Mouse (Mus musculus): ENCODE measurements around the gene Ppp1r21. TPM values are rescaled to one million over a fixed set of nuclear protein-coding genes. Genes with fewer than 3 reads are reported as not detected.

Ppp1r21 gene
- polyA plus RNA-seq, 1 experiment from 2014 or later, result 47.8 TPM

- no peak overlapping the region for H3K27ac ChIP-seq
These were observed 50.6 kb downstream of the Ppp1r21 start for GRCm38 (mm10) chr17:88580556-88580955.

DNA sequence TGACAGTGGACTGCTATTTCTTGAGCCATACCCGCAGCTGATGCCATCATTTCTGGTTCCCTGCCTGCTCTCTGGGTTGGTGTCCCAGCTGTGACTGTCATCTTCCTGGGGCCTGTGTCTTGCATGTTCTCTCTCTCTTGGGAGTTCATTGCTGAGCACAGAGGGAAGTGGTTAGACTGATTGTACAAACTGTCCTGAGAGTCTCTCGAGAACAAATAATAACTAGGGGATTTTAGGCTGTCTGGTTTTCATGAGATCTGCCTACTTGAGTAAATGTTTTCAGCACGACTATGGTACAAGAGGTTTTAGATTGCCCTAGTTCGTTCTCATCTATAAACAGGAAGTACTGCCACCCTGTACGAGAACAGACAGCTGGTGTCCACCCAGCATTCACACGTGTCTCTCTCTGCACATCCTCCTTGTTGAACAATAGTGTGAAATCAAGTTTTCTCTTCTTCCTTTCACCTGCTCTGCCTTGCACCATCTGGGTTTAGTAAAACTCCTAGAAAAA lies 51.6 kb downstream of the Ppp1r21 start:
- Histone ChIP-seq H3K9me3 (ENCODE audit: control insufficient read depth, low read length) (no peaks in the 10 kb centered on the region), H3K4me2 (replicated peaks) (no peak overlapping the region), H3K27me3 (ENCODE audit: control insufficient read depth, insufficient read depth, low read length) (no peaks in the 10 kb centered on the region), H3K4me3 (replicated peaks; ENCODE audit: low read length) (no peak overlapping the region), H3K9ac (no peak overlapping the region), H3K36me3 (replicated peaks; ENCODE audit: control insufficient read depth, insufficient read depth) (peaks cover 91% of the 10 kb centered on the region), H3K4me1 (replicated peaks; ENCODE audit: control insufficient read depth, insufficient read depth, low read length) (no peaks in the 10 kb centered on the region), H3K27ac (no peak overlapping the region)
- WGBS, result 79% methylated on average over 6 of the region's 6 CpGs
- no peak for DNase-seq (ENCODE audit: low spot score)
- ATAC-seq (ENCODE audit: low FRiP score), result no peak

More at GRCm38 (mm10) chr17:88580556-88580955, 50.6 kb downstream of the Ppp1r21 start:
- DNase-seq (ENCODE audit: low spot score), result no peak
- Histone ChIP-seq H3K9me3 (ENCODE audit: control insufficient read depth, low read length) (no peaks in the 10 kb centered on the region), H3K4me2 (replicated peaks) (no peak overlapping the region), H3K4me3 (replicated peaks; ENCODE audit: low read length) (no peak overlapping the region), H3K36me3 (replicated peaks; ENCODE audit: control insufficient read depth, insufficient read depth) (peaks cover 91% of the 10 kb centered on the region), H3K9ac (no peak overlapping the region), H3K4me1 (replicated peaks; ENCODE audit: control insufficient read depth, insufficient read depth, low read length) (no peaks in the 10 kb centered on the region), H3K27me3 (ENCODE audit: control insufficient read depth, insufficient read depth, low read length) (no peaks in the 10 kb centered on the region)
- ATAC-seq (ENCODE audit: low FRiP score), result no peak
- WGBS, result 90% methylated on average over 6 of the region's 6 CpGs

- DNase-seq (ENCODE audit: low spot score) (no peak), ATAC-seq (ENCODE audit: low FRiP score) (no peak)
- 90% methylated on average over 11 of the region's 11 CpGs for WGBS
- Histone ChIP-seq H3K9me3 (ENCODE audit: control insufficient read depth, low read length) (no peaks in the 10 kb centered on the region), H3K27ac (no peak overlapping the region), H3K27me3 (ENCODE audit: control insufficient read depth, insufficient read depth, low read length) (no peaks in the 10 kb centered on the region), H3K4me2 (replicated peaks) (no peak overlapping the region), H3K36me3 (replicated peaks; ENCODE audit: control insufficient read depth, insufficient read depth) (peaks cover 89% of the 10 kb centered on the region), H3K9ac (no peak overlapping the region), H3K4me3 (replicated peaks; ENCODE audit: low read length) (no peak overlapping the region), H3K4me1 (replicated peaks; ENCODE audit: control insufficient read depth, insufficient read depth, low read length) (no peaks in the 10 kb centered on the region)
These were observed 53.1 kb downstream of the Ppp1r21 start for GRCm38 (mm10) chr17:88582999-88583398.

GRCm38 (mm10) chr17:88583411-88583810 lies 53.5 kb downstream of the Ppp1r21 start:
- ATAC-seq (ENCODE audit: low FRiP score) (no peak), DNase-seq (ENCODE audit: low spot score) (no peak)
- 86% methylated on average over 8 of the region's 8 CpGs for WGBS
- H3K9ac ChIP-seq, result no peak overlapping the region
- no peak overlapping the region for H3K27ac ChIP-seq
- peaks cover 90% of the 10 kb centered on the region for H3K36me3 ChIP-seq (replicated peaks; ENCODE audit: control insufficient read depth, insufficient read depth)
- no peaks in the 10 kb centered on the region for H3K4me1 ChIP-seq (replicated peaks; ENCODE audit: control insufficient read depth, insufficient read depth, low read length)
- H3K4me2 ChIP-seq (replicated peaks), result no peak overlapping the region
- H3K27me3 ChIP-seq (ENCODE audit: control insufficient read depth, insufficient read depth, low read length), result no peaks in the 10 kb centered on the region
- H3K4me3 ChIP-seq (replicated peaks; ENCODE audit: low read length), result no peak overlapping the region
- H3K9me3 ChIP-seq (ENCODE audit: control insufficient read depth, low read length), result no peaks in the 10 kb centered on the region

DNA sequence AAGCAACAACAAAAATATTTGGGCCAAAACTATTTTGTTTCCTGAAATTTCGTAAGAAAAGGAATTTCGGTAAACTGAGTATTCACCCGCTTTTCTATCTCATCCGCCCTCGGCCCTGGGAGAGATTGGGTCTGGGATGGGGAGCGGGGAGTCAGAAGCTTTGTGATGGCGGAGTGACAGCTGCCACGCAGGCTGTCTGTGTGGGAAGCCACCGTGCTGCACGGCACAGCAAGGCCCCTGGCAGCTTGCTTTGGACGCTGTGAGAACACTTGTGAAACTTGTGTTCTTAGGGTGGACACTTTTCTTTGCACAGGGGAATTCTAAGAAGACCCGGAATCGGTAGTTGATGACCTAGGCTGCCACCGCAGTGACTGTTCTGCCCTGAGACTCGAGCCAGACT lies 57.5 kb downstream of the Ppp1r21 start:
- H3K4me2 ChIP-seq (replicated peaks), result no peak overlapping the region
- no peak for DNase-seq (ENCODE audit: low spot score)
- WGBS, result 86% methylated on average over 15 of the region's 15 CpGs
- no peaks in the 10 kb centered on the region for H3K9me3 ChIP-seq (ENCODE audit: control insufficient read depth, low read length)
- no peaks in the 10 kb centered on the region for H3K4me1 ChIP-seq (replicated peaks; ENCODE audit: control insufficient read depth, insufficient read depth, low read length)
- H3K27me3 ChIP-seq (ENCODE audit: control insufficient read depth, insufficient read depth, low read length), result no peaks in the 10 kb centered on the region
- no peak for ATAC-seq (ENCODE audit: low FRiP score)
- no peak overlapping the region for H3K27ac ChIP-seq
- H3K4me3 ChIP-seq (replicated peaks; ENCODE audit: low read length), result no peak overlapping the region
- no peak overlapping the region for H3K9ac ChIP-seq
- peaks cover 81% of the 10 kb centered on the region for H3K36me3 ChIP-seq (replicated peaks; ENCODE audit: control insufficient read depth, insufficient read depth)

GRCm38 (mm10) chr17:88588228-88588627 lies 58.3 kb downstream of the Ppp1r21 start:
- Histone ChIP-seq H3K36me3 (replicated peaks; ENCODE audit: control insufficient read depth, insufficient read depth) (peaks cover 74% of the 10 kb centered on the region), H3K27me3 (ENCODE audit: control insufficient read depth, insufficient read depth, low read length) (no peaks in the 10 kb centered on the region), H3K9ac (no peak overlapping the region), H3K4me3 (replicated peaks; ENCODE audit: low read length) (no peak overlapping the region), H3K4me2 (replicated peaks) (no peak overlapping the region), H3K27ac (no peak overlapping the region), H3K9me3 (ENCODE audit: control insufficient read depth, low read length) (no peaks in the 10 kb centered on the region), H3K4me1 (replicated peaks; ENCODE audit: control insufficient read depth, insufficient read depth, low read length) (no peaks in the 10 kb centered on the region)
- DNase-seq (ENCODE audit: low spot score), result no peak
- ATAC-seq (ENCODE audit: low FRiP score), result no peak
- 94% methylated on average over 8 of the region's 8 CpGs for WGBS

GRCm38 (mm10) chr17:88590251-88590650 lies 60.3 kb downstream of the Ppp1r21 start:
- Histone ChIP-seq H3K27me3 (ENCODE audit: control insufficient read depth, insufficient read depth, low read length) (no peaks in the 10 kb centered on the region), H3K27ac (no peak overlapping the region), H3K4me3 (replicated peaks; ENCODE audit: low read length) (no peak overlapping the region), H3K4me1 (replicated peaks; ENCODE audit: control insufficient read depth, insufficient read depth, low read length) (no peaks in the 10 kb centered on the region), H3K9me3 (ENCODE audit: control insufficient read depth, low read length) (no peaks in the 10 kb centered on the region), H3K9ac (no peak overlapping the region), H3K36me3 (replicated peaks; ENCODE audit: control insufficient read depth, insufficient read depth) (peaks cover 54% of the 10 kb centered on the region), H3K4me2 (replicated peaks) (no peak overlapping the region)
- 70% methylated on average over 6 of the region's 6 CpGs for WGBS
- no peak for DNase-seq (ENCODE audit: low spot score)
- no peak for ATAC-seq (ENCODE audit: low FRiP score)

DNA sequence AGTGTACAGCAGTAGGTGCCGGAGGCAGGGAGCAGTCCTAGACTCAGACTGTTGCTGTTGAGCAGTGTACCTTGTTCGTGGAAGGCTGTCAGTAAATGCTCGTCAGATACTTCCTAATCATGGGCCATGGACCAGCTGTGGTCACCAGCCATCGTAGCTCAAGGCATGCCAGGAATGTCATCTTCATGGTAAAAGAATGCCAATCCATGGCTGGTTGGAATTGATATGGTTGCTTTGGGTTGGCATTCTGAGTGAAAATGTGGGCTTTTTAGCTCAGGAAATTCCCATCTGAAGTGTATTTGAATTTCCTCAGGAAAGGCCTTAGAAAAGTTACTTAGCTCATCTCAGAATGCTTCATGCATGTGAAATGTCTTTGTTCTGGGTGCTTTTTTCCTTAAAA lies 65.2 kb downstream of the Ppp1r21 start:
- ATAC-seq (ENCODE audit: low FRiP score), result no peak
- WGBS, result 90% methylated on average over 4 of the region's 4 CpGs
- peaks cover 9% of the 10 kb centered on the region for H3K36me3 ChIP-seq (replicated peaks; ENCODE audit: control insufficient read depth, insufficient read depth)

GRCm38 (mm10) chr17:88596068-88596467 lies 66.2 kb downstream of the Ppp1r21 start:
- no peak overlapping the region for H3K9ac ChIP-seq
- 0 out of 2 replicates have a peak, but pooled peaks cover 11% of the 10 kb centered on the region for H3K4me1 ChIP-seq (replicated peaks; ENCODE audit: control insufficient read depth, insufficient read depth, low read length)
- no peak for DNase-seq (ENCODE audit: low spot score)
- H3K27me3 ChIP-seq (ENCODE audit: control insufficient read depth, insufficient read depth, low read length), result no peaks in the 10 kb centered on the region
- no peak for ATAC-seq (ENCODE audit: low FRiP score)
- WGBS, result 77% methylated on average over 4 of the region's 4 CpGs
- H3K36me3 ChIP-seq (replicated peaks; ENCODE audit: control insufficient read depth, insufficient read depth), result peaks cover 8% of the 10 kb centered on the region
- H3K4me3 ChIP-seq (replicated peaks; ENCODE audit: low read length), result no peak overlapping the region
- no peak overlapping the region for H3K27ac ChIP-seq
- H3K4me2 ChIP-seq (replicated peaks), result no peak overlapping the region
- no peaks in the 10 kb centered on the region for H3K9me3 ChIP-seq (ENCODE audit: control insufficient read depth, low read length)

More for the DNA sequence above, 65.2 kb downstream of the Ppp1r21 start:
- Histone ChIP-seq H3K9me3 (ENCODE audit: control insufficient read depth, low read length) (no peaks in the 10 kb centered on the region), H3K4me2 (replicated peaks) (no peak overlapping the region), H3K27me3 (ENCODE audit: control insufficient read depth, insufficient read depth, low read length) (no peaks in the 10 kb centered on the region), H3K27ac (no peak overlapping the region), H3K9ac (no peak overlapping the region), H3K4me3 (replicated peaks; ENCODE audit: low read length) (no peak overlapping the region), H3K4me1 (replicated peaks; ENCODE audit: control insufficient read depth, insufficient read depth, low read length) (0 out of 2 replicates have a peak, but pooled peaks cover 11% of the 10 kb centered on the region)
- no peak for DNase-seq (ENCODE audit: low spot score)

Data from hindbrain, embryonic 14.5 days (tissue).